Mouse (Mus musculus): ENCODE results near the gene Runx3. TPM values are rescaled to one million over a fixed set of nuclear protein-coding genes. Genes with fewer than 3 reads are reported as not detected.

The Runx3 gene
- 0.11 TPM in 1 of 2 replicates, not detected in the other for polyA plus RNA-seq (2015; fragmentation: Nextera tagmentation; extraction: Ambion mirVana)

GRCm38 (mm10) chr4:135120342-135121100, at the start of gene Runx3:
Gene Runx3 (plus strand): TSS chr4:135120652.
- H3K9ac ChIP-seq (ENCODE audit: low read depth, low read length), result no peak within 1 kb of the TSS
- H3K9me3 ChIP-seq (ENCODE audit: control insufficient read depth, low read length), result no peaks in the 10 kb centered on the region
- no peak within 1 kb of the TSS for H3K4me3 ChIP-seq (ENCODE audit: low read length)
- H3K4me2 ChIP-seq (ENCODE audit: low read length), result no peak within 1 kb of the TSS
- H3K4me1 ChIP-seq (ENCODE audit: control insufficient read depth, insufficient read depth, low read depth, low read length), result no peaks in the 10 kb centered on the region
- H3K36me3 ChIP-seq (ENCODE audit: control insufficient read depth, insufficient read depth, low read length), result no peaks in the 10 kb centered on the region
- WGBS, result 86% methylated on average over 18 of the region's 18 CpGs
- H3K27ac ChIP-seq (ENCODE audit: low read depth, low read length), result no peak within 1 kb of the TSS
- no peak for ATAC-seq
- H3K27me3 ChIP-seq (replicated peaks; ENCODE audit: control insufficient read depth, insufficient read depth, low read length), result no peaks in the 10 kb centered on the region

- Histone ChIP-seq H3K9me3 (ENCODE audit: control insufficient read depth, low read length) (no peaks in the 10 kb centered on the region), H3K4me1 (ENCODE audit: control insufficient read depth, insufficient read depth, low read depth, low read length) (no peaks in the 10 kb centered on the region), H3K27ac (ENCODE audit: low read depth, low read length) (no peak overlapping the region), H3K9ac (ENCODE audit: low read depth, low read length) (no peak overlapping the region), H3K27me3 (replicated peaks; ENCODE audit: control insufficient read depth, insufficient read depth, low read length) (no peaks in the 10 kb centered on the region), H3K4me3 (ENCODE audit: low read length) (no peak overlapping the region), H3K4me2 (ENCODE audit: low read length) (no peak overlapping the region), H3K36me3 (ENCODE audit: control insufficient read depth, insufficient read depth, low read length) (no peaks in the 10 kb centered on the region)
- WGBS, result 94% methylated on average over 6 of the region's 6 CpGs
- ATAC-seq, result no peak
Observed at GRCm38 (mm10) chr4:135072671-135073070, 47.8 kb upstream of the Runx3 start.

- Histone ChIP-seq H3K4me2 (ENCODE audit: low read length) (no peak overlapping the region), H3K9me3 (ENCODE audit: control insufficient read depth, low read length) (no peaks in the 10 kb centered on the region), H3K27ac (ENCODE audit: low read depth, low read length) (no peak overlapping the region), H3K4me1 (ENCODE audit: control insufficient read depth, insufficient read depth, low read depth, low read length) (no peaks in the 10 kb centered on the region), H3K9ac (ENCODE audit: low read depth, low read length) (no peak overlapping the region), H3K4me3 (ENCODE audit: low read length) (no peak overlapping the region), H3K36me3 (ENCODE audit: control insufficient read depth, insufficient read depth, low read length) (no peaks in the 10 kb centered on the region), H3K27me3 (replicated peaks; ENCODE audit: control insufficient read depth, insufficient read depth, low read length) (no peaks in the 10 kb centered on the region)
- no peak for ATAC-seq
- WGBS, result 73% methylated on average over 10 of the region's 10 CpGs
Observed at GRCm38 (mm10) chr4:135073523-135073922, 46.9 kb upstream of the Runx3 start.

- Histone ChIP-seq H3K27ac (ENCODE audit: low read depth, low read length) (no peak overlapping the region), H3K27me3 (replicated peaks; ENCODE audit: control insufficient read depth, insufficient read depth, low read length) (no peaks in the 10 kb centered on the region), H3K9ac (ENCODE audit: low read depth, low read length) (no peak overlapping the region), H3K4me1 (ENCODE audit: control insufficient read depth, insufficient read depth, low read depth, low read length) (no peaks in the 10 kb centered on the region; the same call in 1 of the 2 replicates), H3K9me3 (ENCODE audit: control insufficient read depth, low read length) (no peaks in the 10 kb centered on the region), H3K4me3 (ENCODE audit: low read length) (no peak overlapping the region), H3K36me3 (ENCODE audit: control insufficient read depth, insufficient read depth, low read length) (no peaks in the 10 kb centered on the region), H3K4me2 (ENCODE audit: low read length) (no peak overlapping the region)
- ATAC-seq, result no peak
- WGBS, result 71% methylated on average over 4 of the region's 4 CpGs
Observed at GRCm38 (mm10) chr4:135074646-135075045, 45.8 kb upstream of the Runx3 start.

- no peaks in the 10 kb centered on the region for H3K27me3 ChIP-seq (replicated peaks; ENCODE audit: control insufficient read depth, insufficient read depth, low read length)
- ATAC-seq, result no peak
- H3K27ac ChIP-seq (ENCODE audit: low read depth, low read length), result no peak overlapping the region
- peaks cover 2% of the 10 kb centered on the region; the same call in 1 of the 2 replicates for H3K4me1 ChIP-seq (ENCODE audit: control insufficient read depth, insufficient read depth, low read depth, low read length)
- H3K9me3 ChIP-seq (ENCODE audit: control insufficient read depth, low read length), result no peaks in the 10 kb centered on the region
- H3K4me3 ChIP-seq (ENCODE audit: low read length), result no peak overlapping the region
- WGBS, result 90% methylated on average over 6 of the region's 6 CpGs
- no peak overlapping the region for H3K4me2 ChIP-seq (ENCODE audit: low read length)
- H3K36me3 ChIP-seq (ENCODE audit: control insufficient read depth, insufficient read depth, low read length), result no peaks in the 10 kb centered on the region
- no peak overlapping the region for H3K9ac ChIP-seq (ENCODE audit: low read depth, low read length)
Observed at GRCm38 (mm10) chr4:135075360-135075759, 45.1 kb upstream of the Runx3 start.

GRCm38 (mm10) chr4:135076611-135077010, 43.8 kb upstream of the Runx3 start:
- Histone ChIP-seq H3K36me3 (ENCODE audit: control insufficient read depth, insufficient read depth, low read length) (no peaks in the 10 kb centered on the region), H3K27me3 (replicated peaks; ENCODE audit: control insufficient read depth, insufficient read depth, low read length) (no peaks in the 10 kb centered on the region), H3K4me3 (ENCODE audit: low read length) (no peak overlapping the region), H3K9ac (ENCODE audit: low read depth, low read length) (no peak overlapping the region), H3K27ac (ENCODE audit: low read depth, low read length) (no peak overlapping the region), H3K4me1 (ENCODE audit: control insufficient read depth, insufficient read depth, low read depth, low read length) (peaks cover 2% of the 10 kb centered on the region; the same call in 1 of the 2 replicates), H3K4me2 (ENCODE audit: low read length) (no peak overlapping the region), H3K9me3 (ENCODE audit: control insufficient read depth, low read length) (no peaks in the 10 kb centered on the region)
- ATAC-seq, result no peak
- WGBS, result 83% methylated on average over 5 of the region's 5 CpGs

- no peak overlapping the region for H3K27ac ChIP-seq (ENCODE audit: low read depth, low read length)
- no peak overlapping the region for H3K9ac ChIP-seq (ENCODE audit: low read depth, low read length)
- H3K9me3 ChIP-seq (ENCODE audit: control insufficient read depth, low read length), result no peaks in the 10 kb centered on the region
- H3K36me3 ChIP-seq (ENCODE audit: control insufficient read depth, insufficient read depth, low read length), result no peaks in the 10 kb centered on the region
- 84% methylated on average over 9 of the region's 9 CpGs for WGBS
- no peak for ATAC-seq
- peaks cover 2% of the 10 kb centered on the region; the same call in 1 of the 2 replicates for H3K4me1 ChIP-seq (ENCODE audit: control insufficient read depth, insufficient read depth, low read depth, low read length)
- H3K4me2 ChIP-seq (ENCODE audit: low read length), result no peak overlapping the region
- no peaks in the 10 kb centered on the region for H3K27me3 ChIP-seq (replicated peaks; ENCODE audit: control insufficient read depth, insufficient read depth, low read length)
- H3K4me3 ChIP-seq (ENCODE audit: low read length), result no peak overlapping the region
Observed at GRCm38 (mm10) chr4:135077196-135077595, 43.3 kb upstream of the Runx3 start.

GRCm38 (mm10) chr4:135079859-135080640, 40.4 kb upstream of the Runx3 start:
- no peak overlapping the region for H3K4me3 ChIP-seq (ENCODE audit: low read length)

GRCm38 (mm10) chr4:135080641-135080920, 39.9 kb upstream of the Runx3 start:
- H3K36me3 ChIP-seq (ENCODE audit: control insufficient read depth, insufficient read depth, low read length), result no peaks in the 10 kb centered on the region
- peaks cover 2% of the 10 kb centered on the region; the same call in 1 of the 2 replicates for H3K4me1 ChIP-seq (ENCODE audit: control insufficient read depth, insufficient read depth, low read depth, low read length)
- no peaks in the 10 kb centered on the region for H3K9me3 ChIP-seq (ENCODE audit: control insufficient read depth, low read length)
- H3K9ac ChIP-seq (ENCODE audit: low read depth, low read length), result no peak overlapping the region
- H3K4me3 ChIP-seq (ENCODE audit: low read length), result no peak overlapping the region
- no peaks in the 10 kb centered on the region for H3K27me3 ChIP-seq (replicated peaks; ENCODE audit: control insufficient read depth, insufficient read depth, low read length)
- no peak overlapping the region for H3K4me2 ChIP-seq (ENCODE audit: low read length)
- no peak overlapping the region for H3K27ac ChIP-seq (ENCODE audit: low read depth, low read length)
- ATAC-seq, result no peak
- WGBS, result 62% methylated on average over 7 of the region's 7 CpGs

More at GRCm38 (mm10) chr4:135079859-135080640, 40.4 kb upstream of the Runx3 start:
- Histone ChIP-seq H3K27ac (ENCODE audit: low read depth, low read length) (no peak overlapping the region), H3K27me3 (replicated peaks; ENCODE audit: control insufficient read depth, insufficient read depth, low read length) (no peaks in the 10 kb centered on the region), H3K9me3 (ENCODE audit: control insufficient read depth, low read length) (no peaks in the 10 kb centered on the region), H3K4me2 (ENCODE audit: low read length) (no peak overlapping the region; the same call in 1 of the 2 replicates), H3K9ac (ENCODE audit: low read depth, low read length) (no peak overlapping the region), H3K4me1 (ENCODE audit: control insufficient read depth, insufficient read depth, low read depth, low read length) (peaks cover 2% of the 10 kb centered on the region; the same call in 1 of the 2 replicates), H3K36me3 (ENCODE audit: control insufficient read depth, insufficient read depth, low read length) (no peaks in the 10 kb centered on the region)
- 44% methylated on average over 23 of the region's 23 CpGs for WGBS
- no peak for ATAC-seq

Data from hindbrain, embryonic 16.5 days (tissue).